ENCODE assay signal across 8 mouse cellular contexts in the genomic region with DNA sequence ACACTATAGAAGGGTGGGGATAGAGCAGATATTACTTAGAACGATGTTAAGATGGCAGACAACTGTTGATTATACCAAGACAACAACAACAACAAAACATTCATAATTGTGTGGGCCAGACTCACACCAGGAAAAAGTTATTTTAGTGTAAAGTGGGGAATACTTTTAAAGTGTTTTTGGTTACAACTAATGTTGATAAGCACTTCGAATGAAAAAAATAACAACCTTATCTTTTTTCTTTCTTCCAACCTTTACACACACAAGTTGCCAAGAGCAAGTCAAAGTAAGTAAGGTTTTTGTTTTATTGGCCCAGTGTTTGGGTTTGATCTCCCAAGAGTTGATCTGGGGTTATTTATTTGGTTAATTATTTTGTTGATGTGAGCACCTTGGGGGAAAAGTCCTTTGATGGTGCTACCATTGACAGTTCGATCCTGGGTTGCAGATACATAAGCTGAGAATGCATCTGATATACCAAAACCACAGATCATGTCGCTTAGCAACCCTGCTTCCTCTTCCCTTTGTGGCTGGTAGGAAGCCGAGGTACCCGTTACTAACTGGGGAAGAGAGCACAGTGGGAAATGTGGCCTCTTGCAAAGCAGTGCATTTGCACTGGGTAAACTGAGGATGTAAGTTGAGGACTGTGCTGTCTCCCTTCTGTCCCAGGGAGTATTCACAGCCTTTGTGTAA. TPM values are rescaled to one million over a fixed set of nuclear protein-coding genes. Genes with fewer than 3 reads are reported as not detected.
DNase-seq lines count a peak whose midpoint lies in the region; ATAC-seq and TF ChIP-seq lines count a peak whose summit lies in the region.

No protein-coding gene starts in this region.

- TF ChIP-seq POLR2A in spleen, adult 2 months (IDR thresholded peaks at IDR 0.05; ENCODE audit: low read depth, low read length): no peak
- no peak for TF ChIP-seq POLR2A in olfactory bulb, adult 2 months (IDR thresholded peaks at IDR 0.05; ENCODE audit: insufficient read depth, low read depth, low read length)

- no peak for TF ChIP-seq CTCF in spleen, adult 2 months (IDR thresholded peaks at IDR 0.05; ENCODE audit: extremely low read depth, insufficient read depth, insufficient read length, insufficient replicate concordance)
- TF ChIP-seq CTCF in olfactory bulb, adult 2 months (IDR thresholded peaks at IDR 0.05; ENCODE audit: insufficient read depth, low read depth, low read length): no peak

- no peaks in the 10 kb centered on the region for H3K27me3 ChIP-seq in spleen, adult 2 months (ENCODE audit: control insufficient read depth, insufficient read depth, low read length)
- H3K27me3 ChIP-seq in forebrain, embryonic 12.5 days: no peaks in the 10 kb centered on the region
- H3K27me3 ChIP-seq in liver, embryonic 12.5 days (replicated peaks): no peaks in the 10 kb centered on the region

- peak overlapping the region; percentile 67 for H3K4me3 ChIP-seq in spleen, adult 2 months (ENCODE audit: extremely low read depth, insufficient read depth, insufficient read length)
- peak overlapping the region; percentile 79 for H3K4me3 ChIP-seq in forebrain, embryonic 12.5 days (replicated peaks)
- H3K4me3 ChIP-seq in liver, embryonic 12.5 days: peak overlapping the region; percentile 87
- H3K4me3 ChIP-seq in olfactory bulb, adult 2 months (ENCODE audit: insufficient read depth, low read depth, low read length): peak overlapping the region; percentile 100

- peaks cover 4% of the 10 kb centered on the region; the same call in 1 of the 2 replicates for H3K4me1 ChIP-seq in spleen, adult 2 months (ENCODE audit: control insufficient read depth, insufficient read depth, insufficient read length)
- H3K4me1 ChIP-seq in forebrain, embryonic 12.5 days: peaks cover 12% of the 10 kb centered on the region
- H3K4me1 ChIP-seq in liver, embryonic 12.5 days: peaks cover 14% of the 10 kb centered on the region
- 0 out of 2 replicates have a peak, but pooled peaks cover 2% of the 10 kb centered on the region for H3K4me1 ChIP-seq in olfactory bulb, adult 2 months (ENCODE audit: control insufficient read depth, insufficient read depth, low read length)

- DNase-seq in spleen, adult 2 months (ENCODE audit: low read depth in 1 of 2, low spot score in 2 of 2): peak in 1 of 2 experiments; percentile 17
- DNase-seq in spleen, postnatal 10 days (ENCODE audit: low spot score in 2 of 2): no peak
- DNase-seq in cerebellum, postnatal 10 days: no peak
- DNase-seq in urinary bladder, adult 18-20 months (ENCODE audit: low spot score in 2 of 2): no peak
- no peak for DNase-seq in ovary, adult 18-20 months (ENCODE audit: low spot score)

- H3K27ac ChIP-seq in spleen, adult 2 months (ENCODE audit: insufficient read depth, low read length): peak overlapping the region; percentile 89
- H3K27ac ChIP-seq in forebrain, embryonic 12.5 days: no peak overlapping the region
- H3K27ac ChIP-seq in liver, embryonic 12.5 days: peak overlapping the region; percentile 92
- H3K27ac ChIP-seq in olfactory bulb, adult 2 months (ENCODE audit: insufficient read depth, low read depth, low read length): peak overlapping the region; percentile 83; the same call in 1 of the 2 replicates

- 4% methylated on average over 6 of the region's 6 CpGs for WGBS in spleen, adult 2 months
- WGBS in forebrain, embryonic 12.5 days: 51% methylated on average over 6 of the region's 6 CpGs
- WGBS in liver, embryonic 12.5 days (ENCODE audit: insufficient replicate concordance): 18% methylated on average over 6 of the region's 6 CpGs
- 34% methylated on average over 6 of the region's 6 CpGs for WGBS in olfactory bulb, adult 2 months

- H3K4me2 ChIP-seq in forebrain, embryonic 12.5 days: peak overlapping the region; percentile 59
- H3K4me2 ChIP-seq in liver, embryonic 12.5 days: peak overlapping the region; percentile 73

- H3K36me3 ChIP-seq in spleen, adult 2 months (ENCODE audit: control insufficient read depth, insufficient read depth, low read length): peaks cover 11% of the 10 kb centered on the region
- peaks cover 25% of the 10 kb centered on the region for H3K36me3 ChIP-seq in forebrain, embryonic 12.5 days (replicated peaks)
- peaks cover 36% of the 10 kb centered on the region for H3K36me3 ChIP-seq in liver, embryonic 12.5 days

- H3K9me3 ChIP-seq in forebrain, embryonic 12.5 days: no peaks in the 10 kb centered on the region
- H3K9me3 ChIP-seq in liver, embryonic 12.5 days (replicated peaks): no peaks in the 10 kb centered on the region

- ATAC-seq in forebrain, embryonic 12.5 days (ENCODE audit: low FRiP score): no peak; the same call in 1 of the 2 replicates
- ATAC-seq in liver, embryonic 12.5 days: no peak

- peak overlapping the region; percentile 68 for H3K9ac ChIP-seq in forebrain, embryonic 12.5 days
- H3K9ac ChIP-seq in liver, embryonic 12.5 days: peak overlapping the region; percentile 86

RNA-seq across cellular contexts. Expression of a gene that starts 17.7 kb away (rescaled TPM):
- polyA plus RNA-seq in spleen, adult 2 months (2012; rRNA removed): 9.9 and 10.2 TPM in 2 replicates
- polyA plus RNA-seq in forebrain, embryonic 12.5 days (2016; fragmentation: Nextera tagmentation; extraction: Ambion mirVana): 217 and 231 TPM in 2 replicates
- polyA plus RNA-seq in liver, embryonic 12.5 days (2016; fragmentation: Nextera tagmentation; extraction: Ambion mirVana): 232 and 236 TPM in 2 replicates
- polyA plus RNA-seq in olfactory bulb, adult 2 months (2012; ENCODE audit: insufficient read depth, insufficient read length, low replicate concordance, missing spikeins): not detected in 2 replicates
